Mouse (Mus musculus) kidney, adult 18-20 months (tissue): ENCODE measurements around the gene C9orf72.

Source experiments
- DNase-seq: peaks from one replicate; pipeline ENCODE4 v3.0.0; 2021

The C9orf72 gene

GRCm38 (mm10) chr4:35175566-35175965 lies 50.4 kb downstream of the C9orf72 start:
- no peak for DNase-seq

GRCm38 (mm10) chr4:35173551-35173950 lies 52.4 kb downstream of the C9orf72 start:
- DNase-seq: no peak

- no peak for DNase-seq
These were observed 53.5 kb downstream of the C9orf72 start for GRCm38 (mm10) chr4:35172471-35172870.

GRCm38 (mm10) chr4:35169571-35170125 lies 56.3 kb downstream of the C9orf72 start:
- no peak for DNase-seq

- DNase-seq: no peak
These were observed 58.1 kb downstream of the C9orf72 start for GRCm38 (mm10) chr4:35167855-35168254.

GRCm38 (mm10) chr4:35165947-35166346 lies 60.0 kb downstream of the C9orf72 start:
- peak; percentile 27 for DNase-seq

- no peak for DNase-seq
These were observed 60.7 kb downstream of the C9orf72 start for GRCm38 (mm10) chr4:35165275-35165674.

GRCm38 (mm10) chr4:35157815-35158214 lies 68.2 kb downstream of the C9orf72 start:
- DNase-seq: no peak

GRCm38 (mm10) chr4:35156751-35157611 lies 69.0 kb downstream of the C9orf72 start, which contains the start of gene Mob3b:
TSS of gene Mob3b (minus strand) at chr4:35157484.
- DNase-seq: peak; percentile 94

- peak; percentile 87 for DNase-seq
These were observed 69.8 kb downstream of the C9orf72 start for GRCm38 (mm10) chr4:35156149-35156611.

GRCm38 (mm10) chr4:35155132-35155922 lies 70.6 kb downstream of the C9orf72 start:
- DNase-seq: peak; percentile 88

GRCm38 (mm10) chr4:35154051-35154450 lies 71.9 kb downstream of the C9orf72 start:
- no peak for DNase-seq

GRCm38 (mm10) chr4:35151756-35152155 lies 74.2 kb downstream of the C9orf72 start, which contains the start of gene Ifnk:
TSS of gene Ifnk (plus strand) at chr4:35152056.
- no peak for DNase-seq

GRCm38 (mm10) chr4:35150706-35151105 lies 75.3 kb downstream of the C9orf72 start:
- no peak for DNase-seq

GRCm38 (mm10) chr4:35148326-35148725 lies 77.6 kb downstream of the C9orf72 start:
- no peak for DNase-seq

GRCm38 (mm10) chr4:35146597-35146996 lies 79.4 kb downstream of the C9orf72 start:
- DNase-seq: no peak

- no peak for DNase-seq
These were observed 80.2 kb downstream of the C9orf72 start for GRCm38 (mm10) chr4:35145726-35146125.

GRCm38 (mm10) chr4:35143472-35144102 lies 82.4 kb downstream of the C9orf72 start:
- no peak for DNase-seq
